13 mouse cellular contexts compared by ENCODE assay signal in the genomic region with DNA sequence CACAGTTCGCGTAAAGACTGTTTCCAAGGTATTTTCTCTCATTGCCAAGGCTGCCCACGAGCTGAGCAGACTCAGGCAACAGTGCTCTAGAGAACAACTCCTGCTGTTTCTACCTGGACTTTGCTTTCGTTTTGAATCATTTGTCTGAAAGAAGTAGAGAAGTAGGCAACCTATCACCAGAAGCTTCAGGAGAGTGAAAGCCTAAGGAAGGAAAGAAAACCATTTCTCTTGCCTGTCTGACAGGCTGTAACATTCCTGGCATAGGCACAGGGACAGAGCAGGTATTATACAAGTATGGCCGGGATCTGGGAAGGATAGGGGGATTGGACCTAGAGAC.
DNase-seq lines count a peak whose midpoint lies in the region; ATAC-seq and TF ChIP-seq lines count a peak whose summit lies in the region.
"Had no signal": no experiment of that assay in that cellular context is flagged by ENCODE, and none has a peak within 500 bp of the region (broad histone marks: within the 10 kb centered on the region; RNA-seq: fewer than 3 reads in every experiment).

No protein-coding gene starts in this region.

- ATAC-seq in heart, embryonic 12.5 days (ENCODE audit: insufficient number of reproducible peaks, low FRiP score): no peak
- no peak for ATAC-seq in embryonic facial prominence, embryonic 15.5 days (ENCODE audit: insufficient number of reproducible peaks, low FRiP score, low TSS enrichment, low read depth)
- no peak for ATAC-seq in liver, postnatal 0 days

- no peak for TF ChIP-seq POLR2A in lung, adult 2 months (IDR thresholded peaks at IDR 0.05; ENCODE audit: borderline replicate concordance, extremely low read depth, low read depth, low read length)

- H3K27ac ChIP-seq in heart, embryonic 12.5 days (ENCODE audit: poor library complexity, severe bottlenecking): no peak overlapping the region
- H3K27ac ChIP-seq in embryonic facial prominence, embryonic 15.5 days (replicated peaks): no peak overlapping the region
- no peak overlapping the region for H3K27ac ChIP-seq in liver, postnatal 0 days (ENCODE audit: low read depth)
- H3K27ac ChIP-seq: hindbrain, embryonic 15.5 days; midbrain, embryonic 10.5 days had no signal

- H3K4me2 ChIP-seq in heart, embryonic 12.5 days: peak overlapping the region; percentile 58
- H3K4me2 ChIP-seq in embryonic facial prominence, embryonic 15.5 days (replicated peaks): peak overlapping the region; percentile 45
- peak overlapping the region; percentile 54 for H3K4me2 ChIP-seq in liver, postnatal 0 days (ENCODE audit: low read depth, low read length)

- H3K4me3 ChIP-seq in heart, embryonic 12.5 days: peak overlapping the region; percentile 24; the same call in 1 of the 2 replicates
- peak overlapping the region; percentile 32 for H3K4me3 ChIP-seq in lung, adult 2 months (replicated peaks; ENCODE audit: extremely low read depth, low read depth, low read length)
- peak overlapping the region; percentile 32; the same call in 1 of the 2 replicates for H3K4me3 ChIP-seq in embryonic facial prominence, embryonic 15.5 days (replicated peaks)
- peak overlapping the region; percentile 33 for H3K4me3 ChIP-seq in liver, postnatal 0 days (ENCODE audit: low read depth, low read length)
- H3K4me3 ChIP-seq: hindbrain, embryonic 15.5 days; midbrain, embryonic 10.5 days had no signal

- 68% methylated on average over 5 of the region's 5 CpGs for whole genome bisulfite sequencing in heart, embryonic 12.5 days
- 70% methylated on average over 5 of the region's 5 CpGs for WGBS in lung, adult 2 months
- 60% methylated on average over 5 of the region's 5 CpGs for WGBS in embryonic facial prominence, embryonic 15.5 days
- WGBS in liver, postnatal 0 days (ENCODE audit: insufficient replicate concordance): 68% methylated on average over 5 of the region's 5 CpGs

- DNase-seq in heart, postnatal 36 days: no peak
- DNase-seq in lung, adult 2 months: no peak
- DNase-seq in lung, postnatal 14 days: no peak
- DNase-seq in liver, postnatal 0 days: no peak
- no peak for DNase-seq in gastrocnemius, postnatal 25 days
- DNase-seq: adrenal gland, postnatal 25 days; cerebellum, adult 18-20 months; spleen, adult 18-20 months; thymus, adult 18-20 months had no signal

- H3K27me3 ChIP-seq in heart, embryonic 12.5 days (replicated peaks): no peaks in the 10 kb centered on the region
- H3K27me3 ChIP-seq in embryonic facial prominence, embryonic 15.5 days: no peaks in the 10 kb centered on the region
- no peaks in the 10 kb centered on the region for H3K27me3 ChIP-seq in liver, postnatal 0 days (ENCODE audit: insufficient read depth, low read length)
- H3K27me3 ChIP-seq: hindbrain, embryonic 15.5 days had no signal

- no peaks in the 10 kb centered on the region for H3K9me3 ChIP-seq in heart, embryonic 12.5 days (replicated peaks)
- H3K9me3 ChIP-seq in embryonic facial prominence, embryonic 15.5 days (replicated peaks): no peaks in the 10 kb centered on the region
- no peaks in the 10 kb centered on the region for H3K9me3 ChIP-seq in liver, postnatal 0 days (ENCODE audit: low read length)
- H3K9me3 ChIP-seq: hindbrain, embryonic 15.5 days; midbrain, embryonic 10.5 days had no signal

- no peak for TF ChIP-seq EP300 in liver, postnatal 0 days (IDR thresholded peaks at IDR 0.05; ENCODE audit: low read depth)

- TF ChIP-seq CTCF in lung, adult 2 months (IDR thresholded peaks at IDR 0.05; ENCODE audit: insufficient read depth, low read length): no peak
- no peak for TF ChIP-seq CTCF in liver, postnatal 0 days (IDR thresholded peaks at IDR 0.05; ENCODE audit: low read depth)

- H3K4me1 ChIP-seq in heart, embryonic 12.5 days (replicated peaks): peaks cover 13% of the 10 kb centered on the region
- H3K4me1 ChIP-seq in lung, adult 2 months (ENCODE audit: control insufficient read depth, insufficient read depth, low read length): no peaks in the 10 kb centered on the region; the same call in 1 of the 2 replicates
- peaks cover 14% of the 10 kb centered on the region; the same call in 1 of the 2 replicates for H3K4me1 ChIP-seq in embryonic facial prominence, embryonic 15.5 days
- no peaks in the 10 kb centered on the region; the same call in 1 of the 2 replicates for H3K4me1 ChIP-seq in liver, postnatal 0 days (ENCODE audit: insufficient read depth)
- H3K4me1 ChIP-seq: hindbrain, embryonic 15.5 days had no signal

- H3K9ac ChIP-seq in heart, embryonic 12.5 days: no peak overlapping the region
- H3K9ac ChIP-seq in embryonic facial prominence, embryonic 15.5 days: no peak overlapping the region
- no peak overlapping the region for H3K9ac ChIP-seq in liver, postnatal 0 days (replicated peaks)
- H3K9ac ChIP-seq: hindbrain, embryonic 15.5 days had no signal

- intact Hi-C loops in heart, postnatal 36 days (cut with DNase I): no loop called here

- H3K36me3 ChIP-seq in heart, embryonic 12.5 days: no peaks in the 10 kb centered on the region
- H3K36me3 ChIP-seq in embryonic facial prominence, embryonic 15.5 days: no peaks in the 10 kb centered on the region
- H3K36me3 ChIP-seq in liver, postnatal 0 days (replicated peaks; ENCODE audit: insufficient read depth, low read length): 0 out of 2 replicates have a peak, but pooled peaks cover 2% of the 10 kb centered on the region
- H3K36me3 ChIP-seq: hindbrain, embryonic 15.5 days; midbrain, embryonic 10.5 days had no signal
